14 mouse cellular contexts compared by ENCODE assay signal in the genomic region with DNA sequence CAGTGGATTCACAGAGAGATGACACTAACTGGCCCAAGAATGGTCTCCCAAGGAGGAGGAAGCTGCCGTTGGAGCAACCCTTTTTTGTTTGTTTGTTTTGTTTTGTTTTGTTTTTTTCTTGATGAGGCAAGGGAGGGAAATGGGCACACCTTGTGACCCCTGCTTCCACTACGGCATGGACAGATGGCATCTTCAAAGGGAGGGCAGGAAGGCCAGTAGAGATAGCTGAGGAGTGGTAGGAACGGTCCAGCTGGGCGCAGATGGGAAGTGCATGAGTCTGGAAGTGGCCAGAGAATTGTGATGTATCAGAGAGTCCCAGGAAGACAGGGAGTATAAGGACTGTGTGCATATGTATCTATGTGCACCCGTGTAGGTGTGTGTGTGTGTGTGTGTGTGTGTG.
"Had no signal": no experiment of that assay in that cellular context is flagged by ENCODE, and none has a peak within 500 bp of the region (broad histone marks: within the 10 kb centered on the region; RNA-seq: fewer than 3 reads in every experiment).

No protein-coding gene starts in this region.

- DNase-seq: gastrocnemius, adult 2 months; gastrocnemius, postnatal 10 days; gastrocnemius, postnatal 25 days; heart, adult 18-20 months; heart, postnatal 10 days; heart, postnatal 4 days; kidney, adult 18-20 months; kidney, adult 8-10 months; kidney, postnatal 10 days; kidney, postnatal 25 days; kidney, postnatal 4 days; liver; liver, embryonic 13.5 days; liver, postnatal 0 days had no signal
